Mouse (Mus musculus): ENCODE data around the gene Ackr3. TPM values are rescaled to one million over a fixed set of nuclear protein-coding genes. Genes with fewer than 3 reads are reported as not detected.

The Ackr3 gene
- total and polyA plus RNA-seq, 3 experiments: 13.1 to 34.4 (median 23.1) TPM

- Histone ChIP-seq H3K36me3 (replicated peaks in 1 of 2; ENCODE audit: control insufficient read depth in 1 of 2, insufficient read depth in 1 of 2, low read length in 1 of 2) (no peaks in the 10 kb centered on the region), H3K9me3 (replicated peaks; ENCODE audit: low read length) (no peaks in the 10 kb centered on the region)
- in situ Hi-C loops (cut with MboI; ENCODE audit: low pct_ligation_motif_present, low pct_unique_long_range_greater_than_20kb, low sequenced_read_pairs): no loop called here
These were observed 39.5 kb upstream of the Ackr3 start for GRCm38 (mm10) chr1:90164319-90164718.

GRCm38 (mm10) chr1:90174338-90174737 lies 29.4 kb upstream of the Ackr3 start:
- Histone ChIP-seq H3K79me2 (replicated peaks; ENCODE audit: control insufficient read depth, extremely low read depth, insufficient read depth, poor library complexity, severe bottlenecking) (no peaks in the 10 kb centered on the region), H3K36me3 (replicated peaks in 1 of 2; ENCODE audit: control insufficient read depth in 1 of 2, insufficient read depth in 1 of 2, low read length in 1 of 2) (no peaks in the 10 kb centered on the region), H3K4me2 (ENCODE audit: insufficient read depth, low read depth, poor library complexity, severe bottlenecking) (no peak overlapping the region), H3K27me3 (replicated peaks) (no peaks in the 10 kb centered on the region), H3K27ac (ENCODE audit: insufficient read depth, low read depth) (no peak overlapping the region), H3K9ac (ENCODE audit: insufficient read depth, low read depth) (no peak overlapping the region), H3K4me1 (ENCODE audit: control insufficient read depth in 1 of 2, insufficient read depth in 2 of 2) (peaks cover 0 to 19% of the 10 kb centered on the region in 2 experiments; a peak in 1 of 4 replicates), H3K4me3 (replicated peaks in 1 of 3; ENCODE audit: low read depth in 2 of 3, low read length in 2 of 3, poor library complexity in 1 of 3) (no peak overlapping the region), H3K9me3 (replicated peaks; ENCODE audit: low read length) (peaks cover 1% of the 10 kb centered on the region)
- no peak for DNase-seq (ENCODE audit: extremely low read depth)
- dilution Hi-C loops (cut with MboI; ENCODE audit: extremely low pct_ligation_motif_present, extremely low pct_unique_long_range_greater_than_20kb, low sequenced_read_pairs): no loop called here
- in situ Hi-C loops (cut with MboI; ENCODE audit: low pct_ligation_motif_present, low pct_unique_long_range_greater_than_20kb, low sequenced_read_pairs): no loop called here
- TF ChIP-seq ZKSCAN1 (IDR thresholded peaks at IDR 0.05; ENCODE audit: borderline replicate concordance, low read depth, low read length): no peak
- no peak for TF ChIP-seq POLR2AphosphoS2 (IDR thresholded peaks at IDR 0.05; ENCODE audit: low read depth, low read length)
- TF ChIP-seq NRF1 (IDR thresholded peaks at IDR 0.05; ENCODE audit: low read depth, low read length): no peak
- TF ChIP-seq MAX (IDR thresholded peaks at IDR 0.05; ENCODE audit: low read length): no peak
- TF ChIP-seq PAX5 (IDR thresholded peaks at IDR 0.05; ENCODE audit: low read length): no peak
- no peak for TF ChIP-seq BHLHE40 (IDR thresholded peaks at IDR 0.05; ENCODE audit: low read depth, low read length)
- TF ChIP-seq MAZ (IDR thresholded peaks at IDR 0.05; ENCODE audit: low read depth, low read length): no peak
- TF ChIP-seq GABPA (IDR thresholded peaks at IDR 0.05; ENCODE audit: insufficient replicate concordance, low read depth, low read length): no peak
- no peak for TF ChIP-seq ELF1 (IDR thresholded peaks at IDR 0.05; ENCODE audit: low read depth, low read length)
- TF ChIP-seq TBP (conservative IDR thresholded peaks at IDR 0.05; ENCODE audit: low read depth, low read length): no peak
- TF ChIP-seq ETS1 (conservative IDR thresholded peaks at IDR 0.05; ENCODE audit: low read depth, low read length): no peak
- TF ChIP-seq KAT2A (IDR thresholded peaks at IDR 0.05; ENCODE audit: insufficient replicate concordance, low read length): no peak
- no peak for TF ChIP-seq UBTF (IDR thresholded peaks at IDR 0.05; ENCODE audit: low read depth, low read length)
- no peak for TF ChIP-seq CHD2 (IDR thresholded peaks at IDR 0.05; ENCODE audit: low read length)
- TF ChIP-seq NELFE (IDR thresholded peaks at IDR 0.05; ENCODE audit: low read depth, low read length): no peak
- no peak for TF ChIP-seq CTCF (conservative IDR thresholded peaks at IDR 0.05 in 1 of 2, IDR thresholded peaks at IDR 0.05 in 1 of 2; ENCODE audit: low read depth in 2 of 2, low read length in 2 of 2)
- TF ChIP-seq TCF12 (IDR thresholded peaks at IDR 0.05; ENCODE audit: low read depth, low read length): no peak

More at GRCm38 (mm10) chr1:90164319-90164718, 39.5 kb upstream of the Ackr3 start:
- dilution Hi-C loops (cut with MboI; ENCODE audit: extremely low pct_ligation_motif_present, extremely low pct_unique_long_range_greater_than_20kb, low sequenced_read_pairs): no loop called here
- no peaks in the 10 kb centered on the region for H3K79me2 ChIP-seq (replicated peaks; ENCODE audit: control insufficient read depth, extremely low read depth, insufficient read depth, poor library complexity, severe bottlenecking)
- DNase-seq (ENCODE audit: extremely low read depth): no peak
- H3K4me1 ChIP-seq (ENCODE audit: control insufficient read depth in 1 of 2, insufficient read depth in 2 of 2): peaks cover 0 to 30% of the 10 kb centered on the region in 2 experiments; a peak in 2 of 4 replicates
- H3K27ac ChIP-seq (ENCODE audit: insufficient read depth, low read depth): no peak overlapping the region
- no peaks in the 10 kb centered on the region for H3K27me3 ChIP-seq (replicated peaks)
- H3K9ac ChIP-seq (ENCODE audit: insufficient read depth, low read depth): no peak overlapping the region
- no peak overlapping the region for H3K4me3 ChIP-seq (replicated peaks in 1 of 3; ENCODE audit: low read depth in 2 of 3, low read length in 2 of 3, poor library complexity in 1 of 3)
- TF ChIP-seq POLR2AphosphoS2 (IDR thresholded peaks at IDR 0.05; ENCODE audit: low read depth, low read length): no peak
- no peak for TF ChIP-seq MAFK (IDR thresholded peaks at IDR 0.05; ENCODE audit: insufficient replicate concordance, low read length)
- TF ChIP-seq SMC3 (IDR thresholded peaks at IDR 0.05; ENCODE audit: low read depth, low read length): no peak
- no peak for TF ChIP-seq RAD21 (IDR thresholded peaks at IDR 0.05; ENCODE audit: low read depth, low read length)
- TF ChIP-seq MYC (IDR thresholded peaks at IDR 0.05; ENCODE audit: low read depth, low read length): no peak
- no peak for TF ChIP-seq CTCF (conservative IDR thresholded peaks at IDR 0.05 in 1 of 2, IDR thresholded peaks at IDR 0.05 in 1 of 2; ENCODE audit: low read depth in 2 of 2, low read length in 2 of 2)
- no peak for TF ChIP-seq MEF2A (IDR thresholded peaks at IDR 0.05; ENCODE audit: borderline replicate concordance, low read depth, low read length)
- no peak for TF ChIP-seq BHLHE40 (IDR thresholded peaks at IDR 0.05; ENCODE audit: low read depth, low read length)
- TF ChIP-seq GABPA (IDR thresholded peaks at IDR 0.05; ENCODE audit: insufficient replicate concordance, low read depth, low read length): no peak
- no peak for TF ChIP-seq POLR2A (IDR thresholded peaks at IDR 0.05; ENCODE audit: low read depth, low read length)
- no peak for TF ChIP-seq EP300 (IDR thresholded peaks at IDR 0.05; ENCODE audit: low read length)
- no peak for TF ChIP-seq ETS1 (conservative IDR thresholded peaks at IDR 0.05; ENCODE audit: low read depth, low read length)
- TF ChIP-seq NELFE (IDR thresholded peaks at IDR 0.05; ENCODE audit: low read depth, low read length): no peak
- TF ChIP-seq MAZ (IDR thresholded peaks at IDR 0.05; ENCODE audit: low read depth, low read length): no peak
- H3K4me2 ChIP-seq (ENCODE audit: insufficient read depth, low read depth, poor library complexity, severe bottlenecking): no peak overlapping the region

Data from CH12.LX (cell line).